Mouse (Mus musculus) intestine, embryonic 16.5 days (tissue): ENCODE measurements around the gene Tmem79. TPM values are rescaled to one million over a fixed set of nuclear protein-coding genes. Genes with fewer than 3 reads are reported as not detected.
"Not testable (repeated sequence)": the region's sequence is repeated elsewhere in the genome, so short reads cannot be mapped to it uniquely, and the experiment has no call there.

Experiments
- ATAC-seq: fragments of 200-750 bp; cut with Nextera tagmentation; 2 replicates; pipeline ENCODE4 v1.8.0; 2017; ENCODE audit warnings: moderate TSS enrichment, moderate library complexity
- H3K27ac ChIP-seq: fragments of 300-500 bp; sonication (generic); 2 replicates; pipeline ENCODE4 v1.5.1; 2014; ENCODE audit warnings: mild to moderate bottlenecking, low read length
- H3K27me3 ChIP-seq: fragments of 300-500 bp; sonication (generic); replicated peaks from 2 replicates; pipeline ENCODE4 v1.6.1; 2014; ENCODE audit warnings: low read length, control low read depth, mixed read lengths; ENCODE audit not compliant: control insufficient read depth, insufficient read depth
- H3K36me3 ChIP-seq: fragments of 300-500 bp; sonication (generic); 2 replicates; pipeline ENCODE4 v1.6.1; 2014; ENCODE audit warnings: low read length, control low read depth; ENCODE audit not compliant: control insufficient read depth, insufficient read depth
- H3K4me1 ChIP-seq: fragments of 300-500 bp; sonication (generic); 2 replicates; pipeline ENCODE4 v1.6.1; 2014; ENCODE audit warnings: low read length, control low read depth, mixed read lengths; ENCODE audit not compliant: control insufficient read depth, insufficient read depth
- H3K4me2 ChIP-seq: fragments of 300-500 bp; sonication (generic); 2 replicates; pipeline ENCODE4 v1.6.1; 2014; ENCODE audit warnings: low read depth, low read length, control low read depth
- H3K4me3 ChIP-seq: fragments of 300-500 bp; sonication (generic); 2 replicates; pipeline ENCODE4 v1.5.1; 2014; ENCODE audit warnings: mild to moderate bottlenecking, low read length
- H3K9ac ChIP-seq: fragments of 300-500 bp; sonication (generic); 2 replicates; pipeline ENCODE4 v1.6.1; 2014; ENCODE audit warnings: low read depth, low read length
- H3K9me3 ChIP-seq: fragments of 300-500 bp; sonication (generic); 2 replicates; pipeline ENCODE4 v1.6.1; 2016; ENCODE audit warnings: low read length, control low read depth; ENCODE audit not compliant: control insufficient read depth
- WGBS: fragments of 180-500 bp; shearing (Covaris S2); extraction: QIAGEN DNeasy Blood & Tissue Kit; methylation state at CpG from one replicate; pipeline ENCODE4 v1.1.7; 2014; 5-methylcytosine and 5-hydroxymethylcytosine counted together
- polyA plus RNA-seq: library from polyadenylated mRNA; unstranded; fragments of >200 nt; fragmentation: Nextera tagmentation; extraction: Ambion mirVana; gene quantifications from 2 replicates; pipeline ENCODE4 v1.2.1, GENCODE M21; 2015

Tmem79 gene
- polyA plus RNA-seq, 1 experiment from 2014 or later = 29.4 TPM

- no peak overlapping the region for H3K4me3 ChIP-seq
- no peak overlapping the region for H3K27ac ChIP-seq
- no peaks in the 10 kb centered on the region for H3K9me3 ChIP-seq
- no peak overlapping the region for H3K4me2 ChIP-seq
- ATAC-seq = no peak
- H3K36me3 ChIP-seq = no peaks in the 10 kb centered on the region
- no peak overlapping the region for H3K9ac ChIP-seq
- 0 out of 2 replicates have a peak, but pooled peaks cover 2% of the 10 kb centered on the region for H3K4me1 ChIP-seq
- 51% methylated on average over 4 of the region's 4 CpGs for WGBS
- no peaks in the 10 kb centered on the region for H3K27me3 ChIP-seq
Observed at GRCm38 (mm10) chr3:88291970-88292369, 44.0 kb downstream of the Tmem79 start.

DNA sequence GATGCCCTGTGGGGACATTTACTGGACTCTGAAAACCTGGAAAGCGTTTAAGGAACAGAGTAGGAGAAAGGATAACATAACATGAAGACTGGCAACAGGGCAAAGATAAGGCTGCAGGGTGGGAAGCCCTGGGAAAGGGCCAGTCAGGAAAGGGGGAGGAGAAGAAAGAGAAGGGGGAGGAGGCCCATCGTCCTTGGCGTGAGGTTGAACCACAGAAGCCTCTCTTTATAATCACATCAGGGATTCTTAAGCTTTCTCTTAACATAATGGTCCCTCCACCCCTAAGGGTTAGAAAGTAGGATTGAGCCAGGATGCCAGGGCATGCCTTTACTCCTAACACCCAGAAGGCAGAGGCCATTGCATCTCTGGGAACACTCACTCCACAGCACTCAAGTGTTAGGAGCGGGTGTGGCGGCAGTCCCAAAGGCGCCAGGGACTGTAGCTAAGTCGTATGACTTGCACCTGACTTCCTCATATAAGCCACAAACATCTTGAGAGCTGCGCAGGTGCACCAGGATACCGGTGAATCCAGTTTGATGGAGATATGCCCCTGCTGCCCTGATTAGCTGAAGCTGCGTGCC, 47.7 kb downstream of the Tmem79 start:
- WGBS = 68% methylated on average over 8 of the region's 10 CpGs

GRCm38 (mm10) chr3:88287110-88287509, 48.8 kb downstream of the Tmem79 start, which contains the start of gene Gm38392:
Gene Gm38392, minus strand, starts transcription at chr3:88287210.
- H3K4me3 ChIP-seq = no peak within 1 kb of the TSS
- H3K36me3 ChIP-seq = no peaks in the 10 kb centered on the region
- H3K27me3 ChIP-seq = no peaks in the 10 kb centered on the region
- H3K9ac ChIP-seq = no peak within 1 kb of the TSS
- no peaks in the 10 kb centered on the region for H3K9me3 ChIP-seq
- H3K4me1 ChIP-seq = no peaks in the 10 kb centered on the region
- ATAC-seq = no peak
- H3K4me2 ChIP-seq = no peak within 1 kb of the TSS
- no peak within 1 kb of the TSS for H3K27ac ChIP-seq
- WGBS = 94% methylated on average over 4 of the region's 4 CpGs

More for the DNA sequence above, 47.7 kb downstream of the Tmem79 start:
- not testable (repeated sequence) for H3K36me3 ChIP-seq, H3K27me3 ChIP-seq, H3K27ac ChIP-seq, H3K4me2 ChIP-seq, H3K9ac ChIP-seq, ATAC-seq, H3K4me1 ChIP-seq, H3K4me3 ChIP-seq, H3K9me3 ChIP-seq

DNA sequence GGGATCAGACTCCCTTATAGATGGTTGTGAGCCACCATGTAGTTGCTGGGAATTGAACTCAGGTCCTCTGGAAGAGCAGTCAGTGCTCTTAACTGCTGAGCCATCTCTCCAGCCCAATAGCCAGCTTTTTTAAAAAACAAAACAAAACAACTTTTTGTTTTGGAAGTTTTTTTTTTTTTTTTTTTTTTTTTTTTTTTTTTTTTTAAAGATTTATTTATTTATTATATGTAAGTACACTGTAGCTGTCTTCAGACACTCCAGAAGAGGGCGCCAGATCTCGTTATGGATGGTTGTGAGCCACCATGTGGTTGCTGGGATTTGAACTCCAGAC, 50.4 kb downstream of the Tmem79 start:
- not testable (repeated sequence) for H3K4me3 ChIP-seq, H3K27me3 ChIP-seq, H3K4me1 ChIP-seq, H3K4me2 ChIP-seq, H3K36me3 ChIP-seq, H3K9me3 ChIP-seq, H3K27ac ChIP-seq, H3K9ac ChIP-seq, ATAC-seq
- no CpG with 5 or more reads among the region's 2 CpGs for WGBS

- not testable (repeated sequence) for H3K4me3 ChIP-seq, H3K36me3 ChIP-seq, ATAC-seq, H3K4me2 ChIP-seq, H3K4me1 ChIP-seq, H3K27me3 ChIP-seq, H3K27ac ChIP-seq, H3K9ac ChIP-seq, H3K9me3 ChIP-seq
- WGBS = 93% methylated on average over 14 of the region's 14 CpGs
Observed at GRCm38 (mm10) chr3:88284815-88285564, 51.0 kb downstream of the Tmem79 start.

- H3K9me3 ChIP-seq, H3K4me1 ChIP-seq, H3K36me3 ChIP-seq, H3K27ac ChIP-seq, H3K4me3 ChIP-seq, H3K4me2 ChIP-seq, H3K27me3 ChIP-seq, H3K9ac ChIP-seq, ATAC-seq: not testable (repeated sequence)
- 75% methylated on average over 11 of the region's 11 CpGs for WGBS
Observed at GRCm38 (mm10) chr3:88281141-88281916, 54.6 kb downstream of the Tmem79 start.

DNA sequence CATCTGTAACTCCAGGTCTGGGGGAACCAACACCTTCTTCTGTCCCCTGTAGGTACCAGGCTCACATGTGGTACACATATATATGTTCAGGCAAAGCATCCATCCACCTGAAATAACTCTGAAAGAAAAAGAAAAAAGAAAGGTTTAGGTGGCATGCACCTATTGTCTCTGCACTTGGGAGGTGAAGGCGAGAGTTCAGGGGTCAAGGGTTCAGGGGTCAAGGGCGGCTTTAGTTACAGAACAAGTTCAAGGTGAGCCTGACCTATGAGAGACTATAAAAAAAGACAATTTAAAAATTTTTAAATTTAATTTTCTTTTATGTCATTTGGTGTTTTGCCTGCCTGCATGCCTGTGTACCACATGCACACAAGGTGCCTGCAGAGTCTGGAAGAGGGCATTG, 55.9 kb downstream of the Tmem79 start:
- H3K9ac ChIP-seq = no peak overlapping the region
- no peaks in the 10 kb centered on the region for H3K36me3 ChIP-seq
- WGBS = 90% methylated on average over 2 of the region's 2 CpGs
- H3K27me3 ChIP-seq = no peaks in the 10 kb centered on the region
- H3K9me3 ChIP-seq = no peaks in the 10 kb centered on the region
- no peak overlapping the region for H3K4me2 ChIP-seq
- H3K27ac ChIP-seq = no peak overlapping the region
- ATAC-seq = no peak
- H3K4me1 ChIP-seq = no peaks in the 10 kb centered on the region
- no peak overlapping the region for H3K4me3 ChIP-seq

Other genes with a start within 250 kb of the Tmem79 start
- 13.7 and 23.2 TPM in 2 replicates for gene Mef2d, start 193.8 kb downstream of the Tmem79 start, polyA plus RNA-seq
- gene Rhbg, start 81.4 kb downstream of the Tmem79 start, polyA plus RNA-seq = 0.69 and 1.3 TPM in 2 replicates
- gene Gm38392, start 48.9 kb downstream of the Tmem79 start, polyA plus RNA-seq = 0.81 TPM in 1 of 2 replicates, not detected in the other
- gene Tsacc, start 39.1 kb downstream of the Tmem79 start, polyA plus RNA-seq = 9.7 and 10.8 TPM in 2 replicates
- 470 and 510 TPM in 2 replicates for gene Cct3, start 39.0 kb downstream of the Tmem79 start, polyA plus RNA-seq
- 365 and 416 TPM in 2 replicates for gene Glmp, start 11.1 kb downstream of the Tmem79 start, polyA plus RNA-seq
- gene Smg5, start 112 bp upstream of the Tmem79 start, polyA plus RNA-seq = 34.2 and 34.7 TPM in 2 replicates
- 4.4 and 5.1 TPM in 2 replicates for gene Paqr6, start 28.4 kb upstream of the Tmem79 start, polyA plus RNA-seq
- 2.2 and 5.3 TPM in 2 replicates for gene Bglap3, start 36.6 kb upstream of the Tmem79 start, polyA plus RNA-seq
- gene Bglap2, start 42.6 kb upstream of the Tmem79 start, polyA plus RNA-seq = not detected in 2 replicates
- gene Bglap, start 48.3 kb upstream of the Tmem79 start, polyA plus RNA-seq = 0.69 TPM in 1 of 2 replicates, not detected in the other
- gene Pmf1, start 74.2 kb upstream of the Tmem79 start, polyA plus RNA-seq = 112 and 129 TPM in 2 replicates
- 20.4 and 21.8 TPM in 2 replicates for gene Slc25a44, start 89.0 kb upstream of the Tmem79 start, polyA plus RNA-seq
- 60.9 and 71.1 TPM in 2 replicates for gene Sema4a, start 125.0 kb upstream of the Tmem79 start, polyA plus RNA-seq
- 126 and 127 TPM in 2 replicates for gene Lmna, start 173.8 kb upstream of the Tmem79 start, polyA plus RNA-seq
- 6.5 and 7.3 TPM in 2 replicates for gene Mex3a, start 196.2 kb upstream of the Tmem79 start, polyA plus RNA-seq
- 102 and 109 TPM in 2 replicates for gene Rab25, start 212.2 kb upstream of the Tmem79 start, polyA plus RNA-seq
- 244 and 256 TPM in 2 replicates for gene Lamtor2, start 216.9 kb upstream of the Tmem79 start, polyA plus RNA-seq
- 37.2 and 38.9 TPM in 2 replicates for gene Ubqln4, start 217.6 kb upstream of the Tmem79 start, polyA plus RNA-seq
- gene Ssr2, start 239.7 kb upstream of the Tmem79 start, polyA plus RNA-seq = 371 and 377 TPM in 2 replicates